ENCODE assay signal across 14 mouse cellular contexts in genomic region chr2:28537634-28537920, GRCm38 (mm10). TPM values are rescaled to one million over a fixed set of nuclear protein-coding genes. Genes with fewer than 3 reads are reported as not detected.
DNase-seq lines count a peak whose midpoint lies in the region; ATAC-seq and TF ChIP-seq lines count a peak whose summit lies in the region.
"Had no signal": no experiment of that assay in that cellular context is flagged by ENCODE, and none has a peak within 500 bp of the region (broad histone marks: within the 10 kb centered on the region; RNA-seq: fewer than 3 reads in every experiment).

No protein-coding gene starts in this region.

- no peaks in the 10 kb centered on the region for H3K9me3 ChIP-seq in forebrain, embryonic 13.5 days (replicated peaks)
- H3K9me3 ChIP-seq in forebrain, embryonic 10.5 days, result no peaks in the 10 kb centered on the region
- H3K9me3 ChIP-seq in midbrain, embryonic 11.5 days (ENCODE audit: control insufficient read depth, low read length), result no peaks in the 10 kb centered on the region
- H3K9me3 ChIP-seq in heart, embryonic 11.5 days (replicated peaks; ENCODE audit: control insufficient read depth, low read length), result no peaks in the 10 kb centered on the region
- H3K9me3 ChIP-seq: hindbrain, embryonic 15.5 days had no signal

- no peak overlapping the region for H3K4me3 ChIP-seq in forebrain, embryonic 13.5 days
- H3K4me3 ChIP-seq in forebrain, embryonic 10.5 days, result no peak overlapping the region
- no peak overlapping the region for H3K4me3 ChIP-seq in cortical plate, adult 2 months (ENCODE audit: insufficient read depth, low read length)
- no peak overlapping the region for H3K4me3 ChIP-seq in midbrain, embryonic 11.5 days (ENCODE audit: low read depth, low read length)
- H3K4me3 ChIP-seq in heart, embryonic 11.5 days (ENCODE audit: low read depth, low read length), result no peak overlapping the region
- H3K4me3 ChIP-seq: heart, adult 2 months; hindbrain, embryonic 15.5 days had no signal

- peak overlapping the region; percentile 31; the same call in 1 of the 2 replicates for H3K27ac ChIP-seq in forebrain, embryonic 13.5 days
- H3K27ac ChIP-seq in forebrain, embryonic 10.5 days, result no peak overlapping the region
- H3K27ac ChIP-seq in cortical plate, adult 2 months (ENCODE audit: insufficient read depth, low read length), result peak overlapping the region; percentile 35; the same call in 1 of the 2 replicates
- no peak overlapping the region for H3K27ac ChIP-seq in midbrain, embryonic 11.5 days (ENCODE audit: low read depth, low read length)
- H3K27ac ChIP-seq in heart, embryonic 11.5 days (ENCODE audit: low read depth, low read length), result no peak overlapping the region
- H3K27ac ChIP-seq: heart, adult 2 months had no signal

- ATAC-seq in forebrain, embryonic 13.5 days, result no peak
- no peak for ATAC-seq in midbrain, embryonic 11.5 days (ENCODE audit: low FRiP score)
- ATAC-seq in heart, embryonic 11.5 days (replicated peaks; ENCODE audit: insufficient number of reproducible peaks, low FRiP score, low TSS enrichment), result no peak

- WGBS in forebrain, embryonic 13.5 days, result 30% methylated on average over 4 of the region's 4 CpGs
- 41% methylated on average over 4 of the region's 4 CpGs for WGBS in forebrain, embryonic 10.5 days
- 12% methylated on average over 4 of the region's 4 CpGs for WGBS in midbrain, embryonic 11.5 days
- WGBS in heart, embryonic 11.5 days (ENCODE audit: insufficient replicate concordance), result 51% methylated on average over 4 of the region's 4 CpGs

- peak overlapping the region; percentile 50; the same call in 1 of the 2 replicates for H3K9ac ChIP-seq in forebrain, embryonic 13.5 days
- H3K9ac ChIP-seq in midbrain, embryonic 11.5 days (ENCODE audit: low read length), result no peak overlapping the region
- no peak overlapping the region for H3K9ac ChIP-seq in heart, embryonic 11.5 days (ENCODE audit: low read depth, low read length)
- H3K9ac ChIP-seq: hindbrain, embryonic 15.5 days had no signal

- peaks cover 11% of the 10 kb centered on the region for H3K36me3 ChIP-seq in forebrain, embryonic 13.5 days (ENCODE audit: poor library complexity, severe bottlenecking)
- H3K36me3 ChIP-seq in forebrain, embryonic 10.5 days (replicated peaks), result peaks cover 18% of the 10 kb centered on the region
- peaks cover 4% of the 10 kb centered on the region; the same call in 1 of the 2 replicates for H3K36me3 ChIP-seq in midbrain, embryonic 11.5 days (ENCODE audit: control insufficient read depth, insufficient read depth, low read length)
- peaks cover 5% of the 10 kb centered on the region for H3K36me3 ChIP-seq in heart, embryonic 11.5 days (ENCODE audit: control insufficient read depth, insufficient read depth, low read length)

- H3K27me3 ChIP-seq in forebrain, embryonic 13.5 days, result no peaks in the 10 kb centered on the region; the same call in 1 of the 2 replicates
- H3K27me3 ChIP-seq in forebrain, embryonic 10.5 days (ENCODE audit: poor library complexity, severe bottlenecking), result peaks cover 14% of the 10 kb centered on the region
- H3K27me3 ChIP-seq in midbrain, embryonic 11.5 days (ENCODE audit: control insufficient read depth, insufficient read depth, low read length), result no peaks in the 10 kb centered on the region
- no peaks in the 10 kb centered on the region for H3K27me3 ChIP-seq in heart, embryonic 11.5 days (ENCODE audit: control insufficient read depth, insufficient read depth, low read length)
- H3K27me3 ChIP-seq: hindbrain, embryonic 15.5 days had no signal

- no peak for TF ChIP-seq CTCF in cortical plate, adult 2 months (IDR thresholded peaks at IDR 0.05; ENCODE audit: extremely low read depth, insufficient read depth, low read length)

- no peak overlapping the region for H3K4me2 ChIP-seq in forebrain, embryonic 13.5 days
- H3K4me2 ChIP-seq in midbrain, embryonic 11.5 days, result no peak overlapping the region
- H3K4me2 ChIP-seq in heart, embryonic 11.5 days, result no peak overlapping the region
- H3K4me2 ChIP-seq: hindbrain, embryonic 15.5 days had no signal

- TF ChIP-seq POLR2A in cortical plate, adult 2 months (IDR thresholded peaks at IDR 0.05; ENCODE audit: extremely low read depth, insufficient read depth, low read length), result no peak

- H3K4me1 ChIP-seq in forebrain, embryonic 13.5 days, result peaks cover 84% of the 10 kb centered on the region
- peaks cover 82% of the 10 kb centered on the region for H3K4me1 ChIP-seq in forebrain, embryonic 10.5 days
- H3K4me1 ChIP-seq in cortical plate, adult 2 months (ENCODE audit: control insufficient read depth, insufficient read depth, low read length), result peaks cover 31% of the 10 kb centered on the region
- H3K4me1 ChIP-seq in midbrain, embryonic 11.5 days (ENCODE audit: control insufficient read depth, insufficient read depth, low read length), result peaks cover 61% of the 10 kb centered on the region
- peaks cover 51% of the 10 kb centered on the region for H3K4me1 ChIP-seq in heart, embryonic 11.5 days (ENCODE audit: control insufficient read depth, insufficient read depth, low read length)

- no peak for DNase-seq in forebrain, embryonic 10.5 days (ENCODE audit: extremely low spot score, low spot score)
- DNase-seq in R1 (ENCODE audit: low read depth, low spot score), result peak; percentile 58
- peak; percentile 89 for DNase-seq in midbrain, embryonic 11.5 days (ENCODE audit: low spot score, missing footprints)
- no peak for DNase-seq in heart, adult 8-10 months (ENCODE audit: low spot score)
- no peak for DNase-seq in thymus, postnatal 0 days (ENCODE audit: low spot score)
- DNase-seq: heart, adult 2 months; liver; right cerebral cortex, postnatal 14 days; thymus, adult 18-20 months had no signal

RNA-seq across cellular contexts. Expression of gene Ralgds, which starts 24.7 kb away (rescaled TPM):
- polyA plus RNA-seq in forebrain, embryonic 13.5 days (2015; fragmentation: Nextera tagmentation; extraction: Ambion mirVana), result 50.9 and 53.6 TPM in 2 replicates
- polyA plus RNA-seq in forebrain, embryonic 10.5 days (2016; fragmentation: Nextera tagmentation; extraction: Ambion mirVana), result 22.5 and 23.2 TPM in 2 replicates
- 107 and 112 TPM in 2 replicates for polyA plus RNA-seq in cortical plate, adult 2 months (2012; rRNA removed)
- 45.8 and 48.8 TPM in 2 replicates for polyA plus RNA-seq in midbrain, embryonic 11.5 days (2014; fragmentation: Nextera tagmentation; extraction: Ambion mirVana)
- 10 to 100 TPM in 2 of 4 experiments, 1 to 10 TPM in 2; 8.5 to 13.9 (median 9.8) TPM for total RNA-seq in heart, adult 8-10 months (2022)
- 12.2 and 12.5 TPM in 2 replicates for polyA plus RNA-seq in heart, embryonic 11.5 days (2014; fragmentation: Nextera tagmentation; extraction: Ambion mirVana)
- polyA plus RNA-seq in thymus, postnatal 0 days (2015; fragmentation: Nextera tagmentation; extraction: Ambion mirVana), result 13.3 and 15.7 TPM in 2 replicates

RNA-seq across cellular contexts. Expression of gene Cel, which starts 25.6 kb away (rescaled TPM):
- polyA plus RNA-seq in forebrain, embryonic 13.5 days (2015; fragmentation: Nextera tagmentation; extraction: Ambion mirVana), result 0.14 TPM in 1 of 2 replicates, not detected in the other
- 0.07 TPM in 1 of 2 replicates, not detected in the other for polyA plus RNA-seq in forebrain, embryonic 10.5 days (2016; fragmentation: Nextera tagmentation; extraction: Ambion mirVana)
- 0.06 and 0.08 TPM in 2 replicates for polyA plus RNA-seq in cortical plate, adult 2 months (2012; rRNA removed)
- polyA plus RNA-seq in midbrain, embryonic 11.5 days (2014; fragmentation: Nextera tagmentation; extraction: Ambion mirVana), result 0.07 TPM in 1 of 2 replicates, not detected in the other
- total RNA-seq in heart, adult 8-10 months (2022), result not detected
- polyA plus RNA-seq in heart, embryonic 11.5 days (2014; fragmentation: Nextera tagmentation; extraction: Ambion mirVana), result not detected in 2 replicates
- polyA plus RNA-seq in thymus, postnatal 0 days (2015; fragmentation: Nextera tagmentation; extraction: Ambion mirVana), result 0.44 and 0.50 TPM in 2 replicates
- total RNA-seq: heart, adult 2 months; layer of hippocampus, adult 8-10 months had no signal
- polyA plus RNA-seq: heart, adult 2 months had no signal

RNA-seq across cellular contexts. Expression of gene Gm10134, which starts 31.7 kb away (rescaled TPM):
- polyA plus RNA-seq in forebrain, embryonic 13.5 days (2015; fragmentation: Nextera tagmentation; extraction: Ambion mirVana), result 0.53 and 0.76 TPM in 2 replicates
- not detected in 2 replicates for polyA plus RNA-seq in forebrain, embryonic 10.5 days (2016; fragmentation: Nextera tagmentation; extraction: Ambion mirVana)
- polyA plus RNA-seq in cortical plate, adult 2 months (2012; rRNA removed), result 0.79 TPM in 1 of 2 replicates, not detected in the other
- polyA plus RNA-seq in midbrain, embryonic 11.5 days (2014; fragmentation: Nextera tagmentation; extraction: Ambion mirVana), result not detected in 2 replicates
- 1 to 10 TPM in 2 of 4 experiments, not detected in 2; 1.4 TPM for total RNA-seq in heart, adult 8-10 months (2022)
- polyA plus RNA-seq in heart, embryonic 11.5 days (2014; fragmentation: Nextera tagmentation; extraction: Ambion mirVana), result not detected in 2 replicates
- 2.6 and 3.6 TPM in 2 replicates for polyA plus RNA-seq in thymus, postnatal 0 days (2015; fragmentation: Nextera tagmentation; extraction: Ambion mirVana)

RNA-seq across cellular contexts. Expression of gene Gbgt1, which starts 40.9 kb away (rescaled TPM):
- 0.43 TPM in 1 of 2 replicates, not detected in the other for polyA plus RNA-seq in forebrain, embryonic 13.5 days (2015; fragmentation: Nextera tagmentation; extraction: Ambion mirVana)
- not detected in 2 replicates for polyA plus RNA-seq in forebrain, embryonic 10.5 days (2016; fragmentation: Nextera tagmentation; extraction: Ambion mirVana)
- polyA plus RNA-seq in cortical plate, adult 2 months (2012; rRNA removed), result 1.8 and 2.0 TPM in 2 replicates
- polyA plus RNA-seq in midbrain, embryonic 11.5 days (2014; fragmentation: Nextera tagmentation; extraction: Ambion mirVana), result 0.10 and 0.25 TPM in 2 replicates
- 1 to 10 TPM; 1.2 to 2.4 (median 2.1) TPM for total RNA-seq in heart, adult 8-10 months (2022)
- polyA plus RNA-seq in heart, embryonic 11.5 days (2014; fragmentation: Nextera tagmentation; extraction: Ambion mirVana), result 0.17 and 0.27 TPM in 2 replicates
- polyA plus RNA-seq in thymus, postnatal 0 days (2015; fragmentation: Nextera tagmentation; extraction: Ambion mirVana), result 0.35 and 0.88 TPM in 2 replicates

RNA-seq across cellular contexts. Expression of gene Gtf3c5, which starts 46.0 kb away (rescaled TPM):
- polyA plus RNA-seq in forebrain, embryonic 13.5 days (2015; fragmentation: Nextera tagmentation; extraction: Ambion mirVana), result 40.7 and 48.2 TPM in 2 replicates
- 60.1 and 62.6 TPM in 2 replicates for polyA plus RNA-seq in forebrain, embryonic 10.5 days (2016; fragmentation: Nextera tagmentation; extraction: Ambion mirVana)
- polyA plus RNA-seq in cortical plate, adult 2 months (2012; rRNA removed), result 20.7 and 23.3 TPM in 2 replicates
- 38.8 and 40.5 TPM in 2 replicates for polyA plus RNA-seq in midbrain, embryonic 11.5 days (2014; fragmentation: Nextera tagmentation; extraction: Ambion mirVana)
- total RNA-seq in heart, adult 8-10 months (2022), result 10 to 100 TPM in 3 of 4 experiments, 1 to 10 TPM in 1; 9.9 to 13.2 (median 10.6) TPM
- 22.5 and 23.3 TPM in 2 replicates for polyA plus RNA-seq in heart, embryonic 11.5 days (2014; fragmentation: Nextera tagmentation; extraction: Ambion mirVana)
- polyA plus RNA-seq in thymus, postnatal 0 days (2015; fragmentation: Nextera tagmentation; extraction: Ambion mirVana), result 18.8 and 20.7 TPM in 2 replicates

Comparison
In these comparisons a context has a peak if more than half of its experiments do, and no peak if none do; other contexts are left out.
1. H3K27ac ChIP-seq: peak in forebrain, embryonic 13.5 days (single experiment) and cortical plate, adult 2 months (single experiment); none in forebrain, embryonic 10.5 days (single experiment), midbrain, embryonic 11.5 days (single experiment) and heart, embryonic 11.5 days (single experiment).
2. DNase-seq: peak in R1 (single experiment) and midbrain, embryonic 11.5 days (single experiment); none in forebrain, embryonic 10.5 days (single experiment), heart, adult 8-10 months (single experiment) and thymus, postnatal 0 days (single experiment).